Mouse (Mus musculus): ENCODE data around the gene Pou6f1. TPM values are rescaled to one million over a fixed set of nuclear protein-coding genes. Genes with fewer than 3 reads are reported as not detected.

Pou6f1 gene
- 9.6 and 16.4 TPM in 2 replicates for polyA plus RNA-seq (2012; ENCODE audit: insufficient read depth, insufficient read length, missing spikeins)

- H3K4me1 ChIP-seq (ENCODE audit: control insufficient read depth, insufficient read depth, insufficient read length, low read length), result no peaks in the 10 kb centered on the region
- peak within 1 kb of the TSS; percentile 88 for H3K4me3 ChIP-seq (ENCODE audit: insufficient read depth, low read depth, low read length)
- peak within 1 kb of the TSS; percentile 76 for H3K27ac ChIP-seq (replicated peaks; ENCODE audit: low read depth, low read length)
Observed at GRCm38 (mm10) chr15:100599276-100600046, at the start of gene Pou6f1. TSS of gene Pou6f1 (minus strand) at chr15:100599984.

GRCm38 (mm10) chr15:100646161-100646560 lies 46.4 kb upstream of the Pou6f1 start:
- H3K27ac ChIP-seq (replicated peaks; ENCODE audit: low read depth, low read length), result no peak overlapping the region
- H3K4me1 ChIP-seq (ENCODE audit: control insufficient read depth, insufficient read depth, insufficient read length, low read length), result no peaks in the 10 kb centered on the region
- no peak overlapping the region for H3K4me3 ChIP-seq (ENCODE audit: insufficient read depth, low read depth, low read length)

GRCm38 (mm10) chr15:100642451-100642850 lies 42.7 kb upstream of the Pou6f1 start:
- Histone ChIP-seq H3K4me3 (ENCODE audit: insufficient read depth, low read depth, low read length) (no peak overlapping the region), H3K4me1 (ENCODE audit: control insufficient read depth, insufficient read depth, insufficient read length, low read length) (no peaks in the 10 kb centered on the region), H3K27ac (replicated peaks; ENCODE audit: low read depth, low read length) (no peak overlapping the region)

- no peak overlapping the region for H3K4me3 ChIP-seq (ENCODE audit: insufficient read depth, low read depth, low read length)
- H3K4me1 ChIP-seq (ENCODE audit: control insufficient read depth, insufficient read depth, insufficient read length, low read length), result no peaks in the 10 kb centered on the region
- no peak overlapping the region for H3K27ac ChIP-seq (replicated peaks; ENCODE audit: low read depth, low read length)
Observed at GRCm38 (mm10) chr15:100641226-100641810, 41.5 kb upstream of the Pou6f1 start.

- Histone ChIP-seq H3K27ac (replicated peaks; ENCODE audit: low read depth, low read length) (no peak overlapping the region), H3K4me3 (ENCODE audit: insufficient read depth, low read depth, low read length) (no peak overlapping the region), H3K4me1 (ENCODE audit: control insufficient read depth, insufficient read depth, insufficient read length, low read length) (peaks cover 5% of the 10 kb centered on the region; the same call in 1 of the 2 replicates)
Observed at GRCm38 (mm10) chr15:100639972-100640750, 40.4 kb upstream of the Pou6f1 start.

- H3K4me3 ChIP-seq (ENCODE audit: insufficient read depth, low read depth, low read length), result peak overlapping the region; percentile 91; the same call in 1 of the 2 replicates
- no peak overlapping the region for H3K27ac ChIP-seq (replicated peaks; ENCODE audit: low read depth, low read length)
- H3K4me1 ChIP-seq (ENCODE audit: control insufficient read depth, insufficient read depth, insufficient read length, low read length), result peaks cover 11% of the 10 kb centered on the region
Observed at GRCm38 (mm10) chr15:100637661-100638060, 37.9 kb upstream of the Pou6f1 start.

GRCm38 (mm10) chr15:100636700-100637501 lies 37.1 kb upstream of the Pou6f1 start, which contains the start of gene Smagp:
TSS of gene Smagp (minus strand) at chr15:100636940.
- peak within 1 kb of the TSS; percentile 69 for H3K27ac ChIP-seq (replicated peaks; ENCODE audit: low read depth, low read length)
- peaks cover 17% of the 10 kb centered on the region for H3K4me1 ChIP-seq (ENCODE audit: control insufficient read depth, insufficient read depth, insufficient read length, low read length)
- peak within 1 kb of the TSS; percentile 91 for H3K4me3 ChIP-seq (ENCODE audit: insufficient read depth, low read depth, low read length)

- Histone ChIP-seq H3K27ac (replicated peaks; ENCODE audit: low read depth, low read length) (peak overlapping the region; percentile 69), H3K4me1 (ENCODE audit: control insufficient read depth, insufficient read depth, insufficient read length, low read length) (peaks cover 21% of the 10 kb centered on the region), H3K4me3 (ENCODE audit: insufficient read depth, low read depth, low read length) (peak overlapping the region; percentile 91)
Observed at GRCm38 (mm10) chr15:100635851-100636645, 36.3 kb upstream of the Pou6f1 start.

GRCm38 (mm10) chr15:100635239-100635638 lies 35.5 kb upstream of the Pou6f1 start:
- Histone ChIP-seq H3K4me3 (ENCODE audit: insufficient read depth, low read depth, low read length) (peak overlapping the region; percentile 91), H3K27ac (replicated peaks; ENCODE audit: low read depth, low read length) (no peak overlapping the region), H3K4me1 (ENCODE audit: control insufficient read depth, insufficient read depth, insufficient read length, low read length) (peaks cover 21% of the 10 kb centered on the region)

GRCm38 (mm10) chr15:100633341-100633740 lies 33.6 kb upstream of the Pou6f1 start:
- no peak overlapping the region for H3K4me3 ChIP-seq (ENCODE audit: insufficient read depth, low read depth, low read length)
- peaks cover 23% of the 10 kb centered on the region for H3K4me1 ChIP-seq (ENCODE audit: control insufficient read depth, insufficient read depth, insufficient read length, low read length)
- H3K27ac ChIP-seq (replicated peaks; ENCODE audit: low read depth, low read length), result peak overlapping the region; percentile 32

- peaks cover 30% of the 10 kb centered on the region for H3K4me1 ChIP-seq (ENCODE audit: control insufficient read depth, insufficient read depth, insufficient read length, low read length)
- H3K4me3 ChIP-seq (ENCODE audit: insufficient read depth, low read depth, low read length), result no peak overlapping the region
- H3K27ac ChIP-seq (replicated peaks; ENCODE audit: low read depth, low read length), result no peak overlapping the region
Observed at GRCm38 (mm10) chr15:100632323-100632722, 32.5 kb upstream of the Pou6f1 start.

GRCm38 (mm10) chr15:100631454-100632170 lies 31.8 kb upstream of the Pou6f1 start:
- Histone ChIP-seq H3K4me3 (ENCODE audit: insufficient read depth, low read depth, low read length) (no peak overlapping the region), H3K27ac (replicated peaks; ENCODE audit: low read depth, low read length) (no peak overlapping the region), H3K4me1 (ENCODE audit: control insufficient read depth, insufficient read depth, insufficient read length, low read length) (peaks cover 30% of the 10 kb centered on the region)

- H3K4me3 ChIP-seq (ENCODE audit: insufficient read depth, low read depth, low read length), result no peak overlapping the region
- no peak overlapping the region for H3K27ac ChIP-seq (replicated peaks; ENCODE audit: low read depth, low read length)
- H3K4me1 ChIP-seq (ENCODE audit: control insufficient read depth, insufficient read depth, insufficient read length, low read length), result peaks cover 25% of the 10 kb centered on the region
Observed at GRCm38 (mm10) chr15:100630126-100630525, 30.3 kb upstream of the Pou6f1 start.
